Mouse (Mus musculus) CD4-positive naive resting alpha-beta T cell, adult 76 days (primary cell): ENCODE results near the gene Cox4i2. TPM values are rescaled to one million over a fixed set of nuclear protein-coding genes. Genes with fewer than 3 reads are reported as not detected.

Source experiments
- total RNA-seq: library from RNA; stranded (reverse); gene quantifications from one replicate; pipeline ENCODE4 v1.2.4, GENCODE M21; 2023

Gene Cox4i2
- total RNA-seq = not detected

GRCm38 (mm10) chr2:152753944-152754711 lies at the start of gene Cox4i2:
TSS of gene Cox4i2 (plus strand) at chr2:152754173.

GRCm38 (mm10) chr2:152736090-152736601 lies 17.8 kb upstream of the Cox4i2 start, which contains the start of gene Id1:
TSS of gene Id1 (plus strand) at chr2:152736251.

Other genes with a start within 250 kb of the Cox4i2 start
- gene Defb26, start 242.5 kb upstream of the Cox4i2 start, total RNA-seq = not detected
- gene Defb28, start 235.9 kb upstream of the Cox4i2 start, total RNA-seq = not detected
- not detected for gene Defb29, start 214.1 kb upstream of the Cox4i2 start, total RNA-seq
- not detected for gene Gm17416, start 184.8 kb upstream of the Cox4i2 start, total RNA-seq
- gene Defb21, start 181.4 kb upstream of the Cox4i2 start, total RNA-seq = not detected
- gene Defb19, start 173.9 kb upstream of the Cox4i2 start, total RNA-seq = not detected
- not detected for gene Defb45, start 154.8 kb upstream of the Cox4i2 start, total RNA-seq
- gene Defb36, start 149.8 kb upstream of the Cox4i2 start, total RNA-seq = not detected
- not detected for gene Defb25, start 131.1 kb upstream of the Cox4i2 start, total RNA-seq
- gene Rem1, start 127.2 kb upstream of the Cox4i2 start, total RNA-seq = 0.35 TPM
- 137 TPM for gene H13, start 84.7 kb upstream of the Cox4i2 start, total RNA-seq
- gene Mcts2, start 67.1 kb upstream of the Cox4i2 start, total RNA-seq = 24.8 TPM
- 2.6 TPM for gene Id1, start 17.9 kb upstream of the Cox4i2 start, total RNA-seq
- 19.9 TPM for gene Bcl2l1, start 77.6 kb downstream of the Cox4i2 start, total RNA-seq
- 0.73 TPM for gene Tpx2, start 93.8 kb downstream of the Cox4i2 start, total RNA-seq
- not detected for gene Mylk2, start 157.2 kb downstream of the Cox4i2 start, total RNA-seq
- gene Foxs1, start 179.0 kb downstream of the Cox4i2 start, total RNA-seq = not detected
- gene Dusp15, start 197.5 kb downstream of the Cox4i2 start, total RNA-seq = not detected
- not detected for gene Ttll9, start 208.3 kb downstream of the Cox4i2 start, total RNA-seq